Mouse (Mus musculus) heart, embryonic 12.5 days (tissue): Measurements from ENCODE around the gene Xdh. TPM values are rescaled to one million over a fixed set of nuclear protein-coding genes. Genes with fewer than 3 reads are reported as not detected.

Experiments used
- ATAC-seq: fragments of 200-750 bp; cut with Nextera tagmentation; 2 replicates; pipeline ENCODE4 v1.8.0; 2017; ENCODE audit warnings: moderate TSS enrichment, moderate library complexity; ENCODE audit not compliant: insufficient number of reproducible peaks, low FRiP score
- H3K27ac ChIP-seq: fragments of 300-500 bp; sonication (generic); 2 replicates; pipeline ENCODE4 v1.5.1; 2016; ENCODE audit warnings: mild to moderate bottlenecking, moderate library complexity; ENCODE audit not compliant: poor library complexity, severe bottlenecking
- H3K27me3 ChIP-seq: fragments of 300-500 bp; sonication (generic); replicated peaks from 2 replicates; pipeline ENCODE4 v1.6.1; 2016; ENCODE audit warnings: mild to moderate bottlenecking, moderate library complexity
- H3K36me3 ChIP-seq: fragments of 300-500 bp; sonication (generic); 2 replicates; pipeline ENCODE4 v1.6.1; 2016; ENCODE audit warnings: mild to moderate bottlenecking, moderate library complexity
- H3K4me1 ChIP-seq: fragments of 300-500 bp; sonication (generic); replicated peaks from 2 replicates; pipeline ENCODE4 v1.6.1; 2016; ENCODE audit warnings: mild to moderate bottlenecking
- H3K4me2 ChIP-seq: fragments of 300-500 bp; sonication (generic); 2 replicates; pipeline ENCODE4 v1.6.1; 2016; ENCODE audit warnings: mild to moderate bottlenecking, moderate library complexity
- H3K4me3 ChIP-seq: fragments of 300-500 bp; sonication (generic); 2 replicates; pipeline ENCODE4 v1.5.1; 2016; ENCODE audit warnings: mild to moderate bottlenecking
- H3K9ac ChIP-seq: fragments of 300-500 bp; sonication (generic); 2 replicates; pipeline ENCODE4 v1.6.1; 2016; ENCODE audit warnings: mild to moderate bottlenecking, moderate library complexity
- H3K9me3 ChIP-seq: fragments of 300-500 bp; sonication (generic); replicated peaks from 2 replicates; pipeline ENCODE4 v1.6.1; 2016; ENCODE audit warnings: mild to moderate bottlenecking, moderate library complexity
- WGBS: fragments of 180-500 bp; shearing (Covaris S2); methylation state at CpG from one replicate; pipeline ENCODE4 v1.1.7; 2016; 5-methylcytosine and 5-hydroxymethylcytosine counted together
- polyA plus RNA-seq: library from polyadenylated mRNA; unstranded; fragments of >200 nt; fragmentation: Nextera tagmentation; extraction: Ambion mirVana; gene quantifications from 2 replicates; pipeline ENCODE4 v1.2.1, GENCODE M21; 2016

Gene Xdh
- polyA plus RNA-seq, 1 experiment from 2014 or later = 0.23 TPM

GRCm38 (mm10) chr17:73941816-73942215 lies 8.2 kb downstream of the Xdh start:
- no peak for ATAC-seq
- no peak overlapping the region for H3K9ac ChIP-seq
- no peak overlapping the region for H3K4me2 ChIP-seq
- no peak overlapping the region for H3K27ac ChIP-seq
- no peaks in the 10 kb centered on the region for H3K9me3 ChIP-seq
- H3K4me1 ChIP-seq = no peaks in the 10 kb centered on the region
- no peak overlapping the region for H3K4me3 ChIP-seq
- H3K36me3 ChIP-seq = no peaks in the 10 kb centered on the region
- H3K27me3 ChIP-seq = no peaks in the 10 kb centered on the region
- 56% methylated on average over 3 of the region's 3 CpGs for WGBS

- no peak overlapping the region for H3K9ac ChIP-seq
- no peak for ATAC-seq
- WGBS = 72% methylated on average over 7 of the region's 7 CpGs
- H3K4me3 ChIP-seq = no peak overlapping the region
- no peaks in the 10 kb centered on the region for H3K4me1 ChIP-seq
- no peak overlapping the region for H3K4me2 ChIP-seq
- no peaks in the 10 kb centered on the region for H3K9me3 ChIP-seq
- H3K27ac ChIP-seq = no peak overlapping the region
- no peaks in the 10 kb centered on the region for H3K27me3 ChIP-seq
- H3K36me3 ChIP-seq = no peaks in the 10 kb centered on the region
Observed at GRCm38 (mm10) chr17:73937073-73937472, 12.9 kb downstream of the Xdh start.

GRCm38 (mm10) chr17:73935163-73935562 lies 14.8 kb downstream of the Xdh start:
- H3K27ac ChIP-seq = no peak overlapping the region
- no peak overlapping the region for H3K9ac ChIP-seq
- ATAC-seq = no peak
- H3K4me1 ChIP-seq = no peaks in the 10 kb centered on the region
- H3K4me3 ChIP-seq = no peak overlapping the region
- no peaks in the 10 kb centered on the region for H3K27me3 ChIP-seq
- no peaks in the 10 kb centered on the region for H3K36me3 ChIP-seq
- WGBS = 75% methylated on average over 4 of the region's 4 CpGs
- no peak overlapping the region for H3K4me2 ChIP-seq
- H3K9me3 ChIP-seq = no peaks in the 10 kb centered on the region

GRCm38 (mm10) chr17:73934281-73934680 lies 15.7 kb downstream of the Xdh start:
- no peak for ATAC-seq
- Histone ChIP-seq H3K36me3 (no peaks in the 10 kb centered on the region), H3K27me3 (no peaks in the 10 kb centered on the region), H3K9me3 (no peaks in the 10 kb centered on the region), H3K4me3 (no peak overlapping the region), H3K27ac (no peak overlapping the region), H3K4me1 (no peaks in the 10 kb centered on the region), H3K4me2 (no peak overlapping the region), H3K9ac (no peak overlapping the region)
- whole genome bisulfite sequencing = 64% methylated on average over 4 of the region's 4 CpGs

- Histone ChIP-seq H3K27me3 (no peaks in the 10 kb centered on the region), H3K4me3 (no peak overlapping the region), H3K27ac (no peak overlapping the region), H3K4me2 (no peak overlapping the region), H3K4me1 (no peaks in the 10 kb centered on the region), H3K9me3 (no peaks in the 10 kb centered on the region), H3K36me3 (no peaks in the 10 kb centered on the region), H3K9ac (no peak overlapping the region)
- 67% methylated on average over 4 of the region's 4 CpGs for WGBS
- ATAC-seq = no peak
Observed at GRCm38 (mm10) chr17:73933616-73934015, 16.4 kb downstream of the Xdh start.

GRCm38 (mm10) chr17:73932497-73933059 lies 17.4 kb downstream of the Xdh start:
- Histone ChIP-seq H3K27me3 (no peaks in the 10 kb centered on the region), H3K9me3 (no peaks in the 10 kb centered on the region), H3K36me3 (no peaks in the 10 kb centered on the region), H3K9ac (no peak overlapping the region), H3K4me2 (no peak overlapping the region), H3K4me1 (no peaks in the 10 kb centered on the region), H3K27ac (no peak overlapping the region), H3K4me3 (no peak overlapping the region)
- 34% methylated on average over 4 of the region's 4 CpGs for WGBS
- no peak for ATAC-seq

GRCm38 (mm10) chr17:73919520-73919919 lies 30.5 kb downstream of the Xdh start:
- 83% methylated on average over 8 of the region's 8 CpGs for WGBS
- H3K9ac ChIP-seq = no peak overlapping the region
- no peaks in the 10 kb centered on the region for H3K36me3 ChIP-seq
- H3K4me2 ChIP-seq = no peak overlapping the region
- no peak overlapping the region for H3K27ac ChIP-seq
- H3K4me1 ChIP-seq = no peaks in the 10 kb centered on the region
- no peak for ATAC-seq
- H3K4me3 ChIP-seq = no peak overlapping the region
- H3K27me3 ChIP-seq = peaks cover 4% of the 10 kb centered on the region; the same call in 1 of the 2 replicates
- no peaks in the 10 kb centered on the region for H3K9me3 ChIP-seq

GRCm38 (mm10) chr17:73918944-73919381 lies 31.0 kb downstream of the Xdh start:
- no peaks in the 10 kb centered on the region for H3K36me3 ChIP-seq
- WGBS = 69% methylated on average over 7 of the region's 7 CpGs
- no peaks in the 10 kb centered on the region for H3K9me3 ChIP-seq
- no peaks in the 10 kb centered on the region for H3K4me1 ChIP-seq
- no peak overlapping the region for H3K27ac ChIP-seq
- H3K9ac ChIP-seq = no peak overlapping the region
- H3K4me3 ChIP-seq = no peak overlapping the region
- ATAC-seq = no peak
- H3K4me2 ChIP-seq = no peak overlapping the region
- H3K27me3 ChIP-seq = peaks cover 4% of the 10 kb centered on the region; the same call in 1 of the 2 replicates

GRCm38 (mm10) chr17:73918138-73918537 lies 31.9 kb downstream of the Xdh start:
- no peak for ATAC-seq
- 82% methylated on average over 3 of the region's 3 CpGs for WGBS
- H3K4me3 ChIP-seq = no peak overlapping the region
- peaks cover 4% of the 10 kb centered on the region; the same call in 1 of the 2 replicates for H3K27me3 ChIP-seq
- no peaks in the 10 kb centered on the region for H3K36me3 ChIP-seq
- H3K4me2 ChIP-seq = no peak overlapping the region
- H3K4me1 ChIP-seq = no peaks in the 10 kb centered on the region
- H3K9ac ChIP-seq = no peak overlapping the region
- no peaks in the 10 kb centered on the region for H3K9me3 ChIP-seq
- H3K27ac ChIP-seq = no peak overlapping the region

- Histone ChIP-seq H3K27me3 (peaks cover 4% of the 10 kb centered on the region; the same call in 1 of the 2 replicates), H3K9me3 (no peaks in the 10 kb centered on the region), H3K27ac (no peak overlapping the region), H3K9ac (no peak overlapping the region), H3K4me2 (no peak overlapping the region), H3K4me3 (no peak overlapping the region), H3K36me3 (no peaks in the 10 kb centered on the region), H3K4me1 (no peaks in the 10 kb centered on the region)
- ATAC-seq = no peak
- WGBS = 71% methylated on average over 5 of the region's 5 CpGs
Observed at GRCm38 (mm10) chr17:73917713-73918112, 32.3 kb downstream of the Xdh start.

- Histone ChIP-seq H3K27ac (no peak overlapping the region), H3K9ac (no peak overlapping the region), H3K36me3 (no peaks in the 10 kb centered on the region), H3K27me3 (peaks cover 4% of the 10 kb centered on the region; the same call in 1 of the 2 replicates), H3K4me3 (no peak overlapping the region), H3K4me1 (no peaks in the 10 kb centered on the region), H3K9me3 (no peaks in the 10 kb centered on the region), H3K4me2 (no peak overlapping the region)
- ATAC-seq = no peak
- WGBS = 65% methylated on average over 4 of the region's 4 CpGs
Observed at GRCm38 (mm10) chr17:73914730-73915129, 35.3 kb downstream of the Xdh start.

- Histone ChIP-seq H3K27ac (no peak overlapping the region), H3K4me3 (no peak overlapping the region), H3K9ac (no peak overlapping the region), H3K9me3 (no peaks in the 10 kb centered on the region), H3K36me3 (no peaks in the 10 kb centered on the region), H3K4me1 (no peaks in the 10 kb centered on the region), H3K4me2 (no peak overlapping the region), H3K27me3 (no peaks in the 10 kb centered on the region)
- no peak for ATAC-seq
- WGBS = 80% methylated on average over 8 of the region's 8 CpGs
Observed at GRCm38 (mm10) chr17:73906076-73906475, 43.9 kb downstream of the Xdh start.
